Mouse (Mus musculus) thymus, postnatal 25 days (tissue): Measurements from ENCODE around the gene Gm38431.
"Not testable (repeated sequence)": the region's sequence is repeated elsewhere in the genome, so short reads cannot be mapped to it uniquely, and the experiment has no call there.

ENCODE experiments used
- DNase-seq: peaks from one replicate; pipeline ENCODE4 v3.0.0; 2022

The Gm38431 gene

DNA sequence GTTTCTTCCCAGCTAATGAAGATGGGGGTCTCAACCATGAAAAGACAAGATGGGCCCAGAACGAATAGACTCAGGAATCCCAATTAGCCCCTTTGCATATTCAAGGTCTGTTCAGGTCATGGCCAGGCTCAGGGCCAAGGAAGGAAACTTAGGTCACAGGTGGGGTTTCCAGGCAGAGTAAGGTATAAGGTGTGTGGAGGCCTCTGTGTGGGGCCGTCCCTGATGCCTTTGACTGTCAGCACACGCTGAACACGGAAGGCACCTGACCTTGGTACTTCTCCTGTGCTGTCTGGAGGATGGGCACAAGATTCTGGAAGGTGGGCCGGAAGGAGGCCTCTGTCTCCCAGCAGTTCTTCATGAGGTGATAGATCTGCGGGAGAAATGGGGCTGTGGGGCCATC, 13.0 kb upstream of the Gm38431 start:
- no peak for DNase-seq

DNA sequence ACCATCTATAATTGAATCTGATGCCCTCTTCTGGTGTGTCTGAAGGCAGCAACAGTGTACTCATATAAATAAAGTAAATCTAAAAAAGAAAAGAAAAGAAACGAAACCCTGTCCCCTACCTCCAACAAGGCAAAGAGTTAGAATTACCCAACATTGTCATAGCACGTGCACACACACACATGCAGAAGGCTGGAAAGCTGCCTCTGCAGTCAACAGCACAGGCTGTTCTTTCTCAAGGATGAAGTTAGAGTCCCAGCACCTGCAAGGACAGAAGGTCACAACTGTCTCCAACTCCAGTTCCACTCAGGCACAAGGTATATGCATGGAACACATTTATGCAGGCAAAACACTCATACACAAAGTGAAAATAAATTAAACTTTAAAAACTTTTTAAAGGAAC, 10.3 kb upstream of the Gm38431 start:
- no peak for DNase-seq

DNA sequence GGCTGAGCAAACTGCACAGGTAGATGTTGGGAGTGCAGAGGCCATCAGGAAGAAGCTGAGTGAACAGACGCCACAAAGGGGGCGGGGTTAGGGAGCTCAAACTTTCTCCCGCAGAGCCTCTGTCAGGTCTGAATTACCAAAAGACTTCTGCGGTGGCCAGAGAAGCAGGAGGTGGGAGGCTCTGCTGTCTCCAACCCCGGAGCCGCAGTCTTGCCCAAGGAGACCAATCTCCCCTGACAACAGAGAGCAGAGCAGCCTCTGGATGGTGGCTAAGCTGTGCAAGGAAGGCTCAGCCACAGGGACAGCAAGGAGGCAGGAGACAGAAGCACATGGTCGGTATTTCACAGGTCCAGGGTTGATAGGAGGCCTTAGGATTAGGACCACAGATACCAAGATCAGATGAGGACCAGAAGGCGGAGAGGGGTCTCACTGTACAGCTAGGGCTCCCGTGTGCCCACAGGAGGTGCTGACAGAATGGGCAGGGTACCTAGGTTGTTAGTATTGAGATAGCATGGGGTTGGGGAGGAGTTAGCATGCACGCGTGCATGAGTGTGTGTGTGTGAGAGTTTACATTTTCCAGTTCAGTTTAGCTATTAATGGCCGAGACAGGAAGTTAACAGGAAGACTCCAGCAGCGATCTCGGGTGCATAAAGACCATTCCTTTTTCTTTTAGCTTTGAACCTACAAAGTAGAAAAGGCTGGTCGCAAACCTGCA, 8.8 kb upstream of the Gm38431 start:
- DNase-seq, result no peak

DNA sequence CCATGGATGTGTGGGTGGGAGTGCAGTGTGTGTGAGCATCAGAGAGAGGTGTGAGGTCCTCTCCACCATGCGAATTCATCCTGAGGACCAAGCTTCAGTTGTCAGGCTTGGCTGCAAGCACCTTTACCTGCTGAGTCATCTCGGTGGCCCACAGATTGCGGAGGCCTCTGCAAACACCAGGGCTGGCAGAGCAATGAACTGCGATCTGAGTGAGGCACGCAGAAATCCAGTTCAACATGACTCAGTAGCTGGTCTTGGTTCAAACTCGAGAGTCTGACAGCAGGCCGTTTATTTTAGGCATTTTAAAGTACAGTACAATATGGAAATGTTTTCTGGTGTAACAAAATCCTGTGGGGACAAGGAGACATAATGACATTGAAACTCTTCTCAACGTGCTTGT, 6.0 kb upstream of the Gm38431 start:
- DNase-seq, result no peak

DNA sequence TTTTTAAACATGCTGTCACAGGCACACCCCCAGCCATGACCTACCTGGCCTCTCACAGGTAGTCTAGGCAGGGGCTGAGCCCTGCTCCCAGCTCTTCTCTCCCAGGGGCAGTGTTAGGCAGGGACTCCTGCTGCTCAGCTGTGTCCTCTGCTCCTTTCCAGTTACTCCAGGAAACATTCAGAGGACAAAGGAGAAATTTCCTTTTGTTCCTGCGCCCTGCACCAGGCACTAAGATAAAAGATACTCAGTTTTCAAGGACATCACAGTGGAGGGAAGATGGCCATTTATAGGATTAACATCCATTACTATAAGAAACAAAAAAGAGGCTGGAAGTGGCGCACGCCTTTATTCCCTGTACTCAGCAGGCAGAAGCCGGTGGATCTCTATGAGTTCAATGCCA, 4.2 kb upstream of the Gm38431 start:
- no peak for DNase-seq

DNA sequence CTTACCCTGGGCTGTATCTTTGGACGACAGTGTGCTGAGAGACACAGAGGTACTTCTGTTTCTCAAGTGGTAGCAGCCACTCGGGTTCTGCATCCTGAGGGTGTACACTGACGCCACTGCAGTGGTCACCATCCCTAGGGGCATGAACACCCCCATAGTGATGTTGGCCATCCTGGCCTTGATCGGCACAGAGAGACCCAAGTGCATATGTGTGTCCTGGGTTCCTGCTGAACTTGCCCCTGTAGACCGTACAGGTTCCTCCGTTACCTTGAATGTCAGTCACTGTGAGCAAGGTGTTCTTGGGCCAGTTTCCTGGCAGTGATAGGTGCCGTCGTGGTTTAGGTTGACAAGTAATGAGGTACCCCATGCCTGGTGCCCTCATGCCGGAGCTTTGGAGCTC, 1.6 kb upstream of the Gm38431 start:
- no peak for DNase-seq

DNA sequence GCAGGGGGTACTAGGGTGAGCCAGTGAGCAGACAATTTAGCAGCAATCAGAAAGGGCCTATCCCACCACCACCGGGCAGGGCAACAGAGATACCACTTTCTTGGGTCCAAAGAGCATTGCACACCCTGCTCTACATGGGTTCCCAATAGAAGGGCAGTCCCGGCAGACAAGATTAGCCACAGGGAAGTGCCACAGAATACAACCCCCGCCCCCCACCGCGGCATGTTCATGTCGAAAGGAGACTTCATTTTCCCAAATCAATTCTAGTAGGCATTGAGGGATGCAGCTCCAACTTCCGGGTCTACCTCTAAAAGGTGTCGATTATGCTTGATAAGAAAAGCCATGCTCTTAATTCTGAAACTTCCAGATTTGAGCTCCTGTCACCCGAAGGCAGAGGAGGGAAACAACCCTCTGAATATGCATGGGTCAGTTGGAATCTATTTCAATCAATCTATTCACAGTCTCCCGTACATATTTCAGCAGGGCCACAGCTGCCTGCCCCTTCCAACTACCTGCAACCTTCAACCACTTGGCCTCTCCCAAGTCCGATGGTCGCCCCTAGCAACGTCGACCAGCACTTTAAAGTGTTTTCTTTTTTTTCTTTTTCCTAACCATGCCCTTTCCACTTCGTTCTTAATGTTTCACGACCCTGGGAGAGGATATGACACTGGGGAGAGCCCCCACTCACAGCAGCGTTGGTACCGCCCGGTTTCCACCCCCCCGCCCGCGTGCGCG, 658 bp downstream of the Gm38431 start:
- DNase-seq, result no peak

DNA sequence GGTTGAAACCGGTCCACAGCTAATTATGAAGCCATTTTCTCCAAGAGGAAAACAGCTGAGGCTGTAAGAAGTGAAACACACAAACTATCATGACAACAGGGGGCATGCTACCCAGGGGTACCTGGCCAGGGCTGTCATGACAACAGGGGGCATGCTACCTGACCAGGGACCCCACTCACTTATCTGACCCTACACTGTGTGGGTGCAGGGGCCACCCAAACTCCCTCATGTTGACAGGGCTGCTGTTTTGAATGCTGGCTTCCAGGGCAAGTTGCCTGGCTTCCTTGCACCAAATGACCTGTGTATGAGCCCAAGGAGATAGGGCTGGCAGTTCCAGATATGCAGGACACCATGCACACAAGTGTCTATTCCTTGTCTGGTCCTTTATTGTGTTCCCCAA, 1.3 kb downstream of the Gm38431 start:
- DNase-seq, result no peak

DNA sequence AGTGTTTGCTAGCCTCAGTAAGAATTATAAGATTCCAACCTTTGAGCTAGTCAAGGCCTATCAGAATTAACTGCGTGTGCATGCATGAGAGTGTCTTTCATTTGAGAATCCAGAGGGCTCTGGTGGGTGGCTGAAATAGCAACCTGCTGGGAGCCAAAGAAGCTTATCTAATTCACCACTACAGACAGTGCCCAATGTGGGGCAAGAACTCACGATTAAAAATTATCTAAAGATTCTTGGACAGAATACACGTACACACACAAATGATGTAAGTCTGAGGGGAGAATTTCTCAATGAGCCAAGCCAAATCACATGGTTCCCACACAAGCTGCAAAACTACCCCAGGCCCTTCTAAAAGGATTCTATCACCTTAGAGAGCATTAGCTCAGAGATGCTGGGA, 8.5 kb downstream of the Gm38431 start:
- DNase-seq, result no peak

DNA sequence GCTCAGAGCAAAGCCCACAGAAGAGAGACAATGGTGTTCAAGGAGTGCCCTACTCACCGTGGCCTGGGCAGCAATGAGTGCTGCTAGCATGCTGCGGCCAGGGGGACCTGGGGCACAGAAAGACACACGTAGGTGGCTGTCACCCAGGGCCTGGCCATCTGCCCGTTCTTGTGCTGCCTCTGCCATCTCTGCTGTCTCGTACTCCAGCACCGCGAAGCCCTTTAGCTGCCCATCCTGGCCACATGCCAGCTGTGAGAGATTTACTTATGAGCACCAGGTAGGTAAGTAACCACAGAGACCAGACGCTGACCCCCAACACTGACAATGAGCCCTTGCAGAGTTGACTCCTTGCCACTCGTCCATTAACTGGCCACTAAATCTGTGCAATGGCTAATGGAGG, 10.7 kb downstream of the Gm38431 start:
- DNase-seq, result no peak

DNA sequence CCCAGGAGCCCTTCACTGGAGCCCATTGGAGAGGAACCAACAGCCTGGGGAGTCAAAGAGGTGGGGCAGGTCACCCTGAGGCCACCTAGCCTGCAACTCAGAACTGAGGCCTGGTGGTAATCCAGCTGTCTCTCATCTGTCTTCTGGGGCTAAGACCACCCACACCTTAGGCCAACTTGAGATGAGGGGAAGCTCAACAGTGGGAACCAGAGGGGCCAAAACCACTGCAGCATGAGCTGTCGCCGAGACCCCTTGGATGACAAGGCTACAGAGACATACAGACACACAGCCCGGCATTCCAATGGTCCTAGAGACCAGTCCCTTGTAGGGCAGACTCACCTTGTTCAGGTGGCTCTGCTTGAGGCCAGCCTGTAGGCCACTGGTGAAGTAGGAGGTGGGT, 16.2 kb downstream of the Gm38431 start:
- DNase-seq, result no peak

DNA sequence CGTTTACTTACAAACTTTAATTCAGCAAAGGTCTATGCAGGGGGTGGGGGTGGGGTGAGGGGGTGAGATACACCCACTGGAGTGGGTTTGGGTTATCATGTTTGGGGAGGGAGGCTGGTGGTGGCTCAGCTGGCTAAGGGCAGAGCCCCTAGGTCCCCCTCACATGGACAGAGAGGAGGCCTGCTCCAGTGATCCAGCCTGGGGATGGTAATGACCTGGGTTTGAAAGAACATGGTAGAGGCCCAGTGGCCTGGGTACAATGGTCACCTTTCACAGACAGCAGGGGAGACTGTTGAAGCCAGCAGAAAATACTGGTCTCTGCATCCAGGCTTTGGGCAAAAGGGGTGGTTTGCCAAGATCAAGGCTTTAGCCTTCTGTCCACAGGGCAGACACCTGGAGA, 17.6 kb downstream of the Gm38431 start:
- DNase-seq, result no peak

DNA sequence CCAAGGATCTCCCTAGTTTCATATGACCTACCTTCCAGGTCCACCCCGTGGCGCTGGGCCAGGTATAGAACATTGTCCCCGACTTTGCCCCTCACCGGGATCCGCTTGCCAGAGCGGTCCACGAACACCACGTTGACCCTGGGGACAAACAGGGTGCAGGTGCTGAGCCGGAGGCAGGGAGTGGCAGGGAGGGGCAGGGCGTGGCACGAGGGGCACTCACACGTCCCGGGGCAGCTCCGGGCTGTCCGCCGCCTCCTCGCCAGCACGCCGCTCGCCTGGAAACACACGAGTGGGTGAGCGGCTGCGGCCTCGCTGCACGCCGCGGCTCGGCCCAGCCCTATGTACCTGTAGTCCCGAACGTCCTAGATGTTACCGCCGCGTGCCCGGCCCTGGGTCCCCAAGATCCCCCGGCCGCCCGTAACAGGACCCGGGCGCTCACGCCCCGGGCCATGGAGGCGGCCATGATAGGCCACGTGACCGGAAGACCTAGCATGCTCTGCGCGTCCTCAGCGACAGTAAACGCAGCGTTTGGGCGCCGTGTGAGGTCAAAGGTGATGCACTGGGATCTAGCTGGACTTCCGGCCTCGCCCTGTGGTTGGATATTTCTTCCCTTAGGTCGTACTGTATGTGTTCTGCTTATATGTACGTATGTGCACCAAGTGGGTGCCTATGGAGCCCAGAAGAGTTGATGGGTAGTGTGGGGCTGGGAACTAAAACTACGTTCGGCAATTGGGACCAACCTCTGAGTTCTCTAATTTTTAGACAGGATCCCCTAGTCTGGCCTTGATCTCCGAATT, 18.6 kb downstream of the Gm38431 start, which contains the start of the genes Gm49373 and Fdx1l:
TSS of gene Gm49373 (minus strand) at position 53 of the 797 bp plus-strand sequence.
TSS of gene Fdx1l (minus strand) at position 571 of the 797 bp plus-strand sequence.
- peak; percentile 83 for DNase-seq

DNA sequence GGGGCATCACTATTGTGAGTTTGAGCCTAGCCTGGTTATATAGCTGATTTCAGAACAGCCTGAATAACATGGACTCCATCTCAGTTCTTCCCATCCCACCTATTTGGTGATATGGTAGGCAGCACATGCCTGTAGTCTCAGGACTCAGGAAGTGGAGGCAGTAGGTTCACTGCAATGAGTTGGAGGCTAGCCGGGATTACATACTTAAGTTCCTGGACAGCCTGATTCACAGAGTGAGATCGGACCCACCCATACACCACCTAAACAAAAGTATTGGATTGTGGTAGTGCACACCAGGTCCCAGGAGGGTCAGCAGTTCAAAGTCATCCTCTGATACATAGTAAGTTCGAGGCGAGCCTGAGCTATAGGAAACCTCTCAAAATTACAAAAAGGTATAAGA, 19.2 kb downstream of the Gm38431 start:
- no peak for DNase-seq

DNA sequence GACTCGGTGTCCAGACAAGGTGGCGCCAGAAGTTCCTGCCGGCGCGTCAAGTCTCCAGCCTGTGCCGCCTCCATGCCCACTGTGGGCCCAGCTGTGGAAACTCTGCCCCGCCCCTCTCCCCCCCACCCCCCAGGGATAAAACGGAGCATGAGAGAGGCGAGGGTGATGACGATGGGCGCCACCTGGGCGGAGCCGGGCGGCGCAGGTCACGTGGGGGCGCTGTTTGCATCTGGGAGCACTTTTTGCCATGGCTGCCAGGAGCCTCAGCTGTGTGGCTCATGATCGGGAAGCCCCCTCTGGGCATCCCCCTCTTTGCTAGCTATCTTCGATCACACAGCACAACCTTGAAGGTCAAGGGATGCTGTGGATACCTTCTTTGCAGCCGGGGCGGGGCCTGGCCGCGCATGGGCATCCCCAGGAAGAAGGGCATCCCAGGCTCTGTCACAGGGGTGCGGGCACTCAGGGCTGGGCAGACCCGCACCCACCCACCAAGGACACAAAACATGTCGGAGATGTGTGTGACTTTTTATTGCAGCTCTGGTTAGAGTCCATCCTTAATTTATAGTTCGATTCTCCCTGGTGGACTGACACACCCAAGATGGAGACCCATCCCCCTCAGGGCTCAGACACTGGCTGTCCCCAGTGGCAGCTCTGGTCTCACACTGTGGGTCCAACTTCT, 24.7 kb downstream of the Gm38431 start, which contains the start of gene Zglp1:
TSS of gene Zglp1 (minus strand) at position 88 of the 679 bp plus-strand sequence.
- DNase-seq, result no peak

DNA sequence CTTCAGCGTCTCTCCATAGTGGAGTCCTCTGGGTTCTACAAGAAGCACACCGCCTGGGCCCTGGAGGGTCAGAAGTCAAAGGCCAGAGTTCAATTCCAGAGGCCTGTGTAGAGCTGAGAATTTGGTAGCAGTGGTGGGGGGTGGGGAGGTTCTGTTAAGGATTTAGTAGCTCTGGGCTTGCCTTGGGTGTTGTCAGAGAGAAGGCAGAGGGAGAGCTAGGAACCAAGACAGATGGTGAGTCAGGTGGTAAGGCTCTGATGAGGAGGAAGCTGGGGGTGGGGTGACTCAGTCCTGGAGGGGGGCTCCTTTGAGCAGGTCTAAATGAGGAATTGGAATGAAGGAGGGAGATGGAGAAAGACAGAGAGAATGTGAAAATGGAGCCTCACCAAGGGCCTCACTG, 28.9 kb downstream of the Gm38431 start:
- no peak for DNase-seq

DNA sequence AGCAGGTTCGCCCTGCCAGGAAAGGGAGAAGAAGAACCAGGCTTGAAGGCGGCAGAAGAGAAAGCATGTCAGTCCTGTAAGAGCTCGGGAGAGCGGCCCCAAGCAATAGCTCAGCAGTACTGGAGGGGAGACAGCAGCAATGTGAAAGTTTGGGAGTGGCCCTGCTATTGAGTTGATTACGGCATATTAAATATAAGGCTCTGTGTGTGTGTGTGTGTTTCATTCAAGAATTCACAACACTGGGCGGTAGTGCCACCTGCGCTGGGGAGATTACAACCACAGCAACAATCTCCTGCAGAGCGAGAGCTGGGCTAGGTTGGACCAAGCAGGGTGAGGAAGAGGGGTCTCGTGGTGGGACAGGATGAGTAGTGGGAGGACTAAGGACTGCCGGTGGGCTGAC, 40.2 kb downstream of the Gm38431 start:
- DNase-seq, result no peak

DNA sequence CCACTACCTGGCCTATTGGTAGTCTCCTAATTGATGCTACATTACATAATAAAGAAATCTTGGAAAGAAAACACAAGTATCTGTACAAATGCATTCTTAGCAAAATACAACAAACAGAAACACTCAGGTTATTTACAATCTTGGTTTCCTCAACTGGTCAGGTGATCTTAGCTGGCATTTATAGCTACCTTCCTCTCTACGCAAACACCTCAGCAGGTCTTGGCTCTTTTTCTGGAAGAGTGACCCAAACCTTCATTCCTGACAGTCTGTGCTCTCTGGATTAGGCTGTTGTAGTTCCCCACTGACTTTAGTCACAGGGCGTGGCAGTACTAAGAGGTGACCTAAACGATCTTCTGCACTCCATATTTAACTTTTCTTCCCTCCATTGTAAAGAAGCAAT, 46.6 kb downstream of the Gm38431 start:
- DNase-seq, result no peak

DNA sequence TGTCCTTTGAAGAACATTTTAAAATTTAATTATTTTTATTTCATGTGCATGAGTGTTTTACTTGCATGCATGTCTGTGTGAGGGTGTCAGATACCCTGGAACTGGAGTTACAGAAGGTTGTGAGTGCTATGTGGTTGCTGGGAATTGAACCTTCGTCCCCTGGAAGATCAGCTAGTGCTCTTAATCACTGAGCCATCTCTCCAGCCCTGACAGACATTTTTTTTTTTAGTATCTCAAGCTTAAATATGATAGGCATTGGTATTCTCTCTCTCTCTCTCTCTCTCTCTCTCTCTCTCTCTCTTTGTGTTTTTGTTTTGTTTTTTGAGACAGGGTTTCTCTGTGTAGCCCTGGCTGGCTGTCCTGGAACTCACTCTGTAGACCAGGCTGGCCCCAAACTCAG, 47.0 kb downstream of the Gm38431 start:
- DNase-seq, result not testable (repeated sequence)

DNA sequence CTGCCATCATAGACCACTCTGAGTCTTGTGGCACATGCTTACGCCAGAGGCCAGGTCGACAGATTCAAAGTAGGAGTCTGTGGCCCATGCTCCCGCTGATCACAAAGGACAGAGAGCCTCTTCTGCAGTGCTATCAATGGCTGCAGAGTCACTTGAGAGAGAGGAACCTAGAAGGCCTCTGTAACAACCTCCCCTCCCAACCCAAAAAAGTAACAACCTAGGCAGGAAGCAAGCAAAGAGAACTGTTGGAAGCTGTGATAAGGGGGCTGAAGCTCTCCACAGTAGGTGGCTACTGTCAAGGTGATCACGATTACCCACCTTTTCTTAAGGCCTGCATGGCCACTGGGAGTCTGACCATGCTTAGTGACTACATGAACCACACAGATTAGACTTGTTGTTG, 48.2 kb downstream of the Gm38431 start:
- no peak for DNase-seq

DNA sequence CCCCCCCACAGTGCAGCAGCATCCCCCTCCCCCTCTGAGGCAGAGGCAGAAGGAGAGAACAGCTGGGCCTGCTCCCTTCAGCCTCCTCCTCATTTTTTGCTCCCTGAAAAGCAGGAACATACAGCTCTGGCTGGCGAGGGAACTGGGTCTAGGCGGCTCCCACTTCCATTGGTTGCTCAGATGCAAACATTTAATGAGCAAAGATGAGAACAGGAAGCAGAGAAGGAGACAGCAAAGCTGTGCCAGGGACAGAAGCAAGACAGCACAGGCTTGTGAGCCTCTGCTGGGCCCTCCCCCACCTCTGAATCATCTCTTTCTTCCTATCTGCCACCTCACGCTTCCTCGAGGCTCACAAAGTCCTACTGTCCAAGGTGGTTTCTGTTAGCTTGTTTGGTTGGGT, 50.5 kb downstream of the Gm38431 start:
- DNase-seq, result no peak

DNA sequence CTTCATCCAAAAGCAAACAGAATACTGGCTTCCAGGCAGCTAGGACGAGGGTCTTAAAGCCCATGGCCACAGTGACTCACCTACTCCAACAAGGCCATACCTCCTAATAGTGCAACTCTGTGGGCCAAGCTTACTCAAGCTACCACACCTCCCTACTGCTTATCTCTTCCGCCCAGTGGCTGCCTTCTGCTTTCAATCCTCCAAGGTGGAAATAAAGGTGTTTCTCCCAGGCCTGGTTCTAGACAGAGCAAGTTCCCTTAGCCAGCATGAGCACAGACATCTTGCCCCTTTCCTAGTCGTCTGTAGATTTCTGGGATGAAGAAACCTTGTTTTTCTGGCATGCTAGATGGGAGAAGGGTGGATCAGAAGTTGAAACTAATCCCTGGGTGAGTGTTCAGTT, 52.0 kb downstream of the Gm38431 start:
- DNase-seq, result no peak

DNA sequence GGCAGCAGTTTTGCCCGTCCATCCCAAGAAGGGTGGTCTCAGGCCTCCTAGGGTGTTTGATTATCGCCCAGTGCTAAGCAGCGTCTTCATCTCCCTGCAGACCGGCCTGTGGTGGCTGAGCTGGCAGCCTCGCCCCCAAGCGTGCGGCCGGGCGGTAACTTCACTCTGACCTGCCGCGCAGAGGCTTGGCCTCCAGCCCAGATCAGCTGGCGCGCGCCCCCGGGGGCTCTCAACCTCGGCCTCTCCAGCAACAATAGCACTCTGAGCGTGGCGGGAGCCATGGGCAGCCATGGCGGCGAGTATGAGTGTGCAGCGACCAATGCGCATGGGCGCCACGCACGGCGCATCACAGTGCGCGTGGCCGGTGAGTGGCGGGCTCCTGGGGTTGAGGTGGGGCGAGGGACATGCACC, 54.3 kb downstream of the Gm38431 start:
- DNase-seq, result no peak
